Mouse (Mus musculus) ES-E14 (cell line): Measurements from ENCODE around the gene Foxp4. TPM values are rescaled to one million over a fixed set of nuclear protein-coding genes. Genes with fewer than 3 reads are reported as not detected.

Source experiments
- DNase-seq: peaks from one replicate; pipeline ENCODE4 v3.0.0-alpha.2; 2013; ENCODE audit warnings: low read depth, low spot score
- H3K27ac ChIP-seq: 2 replicates; pipeline ENCODE4 v1.5.1; 2012; ENCODE audit warnings: low read depth, mild to moderate bottlenecking, low read length, moderate library complexity, mixed read lengths; ENCODE audit not compliant: poor library complexity, insufficient read depth, severe bottlenecking
- H3K36me3 ChIP-seq: 2 replicates; pipeline ENCODE4 v1.6.1; 2012; ENCODE audit warnings: mild to moderate bottlenecking, low read length, moderate library complexity, mixed read lengths; ENCODE audit not compliant: control insufficient read depth, poor library complexity, insufficient read depth, severe bottlenecking
- H3K4me1 ChIP-seq, 2 experiments: fragments of 150-350 bp in 1 of 2; sonication (generic) in 1 of 2; 2 replicates each; pipeline ENCODE4 v1.6.1; 2012; ENCODE audit warnings: low read length in 2 of 2, mild to moderate bottlenecking in 1 of 2, mixed read lengths in 1 of 2; ENCODE audit not compliant: control insufficient read depth in 2 of 2, insufficient read depth in 2 of 2, poor library complexity in 1 of 2
- H3K4me3 ChIP-seq, 2 experiments: fragments of 150-350 bp in 1 of 2; sonication (generic) in 1 of 2; 2 replicates each; pipeline ENCODE4 v1.5.1; 2012; ENCODE audit warnings: low read length in 2 of 2, low read depth in 1 of 2, mild to moderate bottlenecking in 1 of 2, mixed read lengths in 1 of 2; ENCODE audit not compliant: insufficient read depth in 1 of 2, poor library complexity in 1 of 2, severe bottlenecking in 1 of 2
- H3K9ac ChIP-seq: 2 replicates; pipeline ENCODE4 v1.6.1; 2012; ENCODE audit warnings: low read depth, mild to moderate bottlenecking, low read length, mixed read lengths; ENCODE audit not compliant: poor library complexity, insufficient read depth, severe bottlenecking
- H3K9me3 ChIP-seq: fragments of 150-350 bp; sonication (generic); 2 replicates; pipeline ENCODE4 v1.6.1; 2012; ENCODE audit warnings: low read depth, mild to moderate bottlenecking, low read length; ENCODE audit not compliant: control insufficient read depth, insufficient read depth
- CHD2 ChIP-seq: IDR thresholded peaks from 2 replicates; pipeline ENCODE4 v1.6.1; 2014; ENCODE audit warnings: mild to moderate bottlenecking, low read depth, low read length, inconsistent platforms
- HCFC1 ChIP-seq: IDR thresholded peaks from 2 replicates; pipeline ENCODE4 v1.6.1; 2012; ENCODE audit warnings: low read length, inconsistent platforms, borderline replicate concordance; ENCODE audit not compliant: insufficient read depth
- MAFK ChIP-seq: IDR thresholded peaks from 2 replicates; pipeline ENCODE4 v1.6.1; 2014; ENCODE audit warnings: mild to moderate bottlenecking, low read depth, low read length, inconsistent platforms; ENCODE audit not compliant: insufficient read depth
- ZC3H11A ChIP-seq: IDR thresholded peaks from 2 replicates; pipeline ENCODE4 v1.6.1; 2012; ENCODE audit warnings: low read depth, mild to moderate bottlenecking, inconsistent platforms, low read length, borderline replicate concordance
- ZNF384 ChIP-seq: IDR thresholded peaks from 2 replicates; pipeline ENCODE4 v1.6.1; 2012; ENCODE audit warnings: low read depth, low read length, inconsistent platforms
- in situ Hi-C, 2 experiments: fragments of 600-800 bp; cut with MboI; formaldehyde crosslinking; loops; one replicate each; pipeline ENCODE4 v1.15.1; 2025; ENCODE audit warnings: low sequenced_read_pairs in 2 of 2, inconsistent platforms in 1 of 2; ENCODE audit not compliant: unreplicated experiment in 2 of 2
- total RNA-seq: library from RNA; depleted of rRNA; stranded (reverse); fragments of 300-350 nt; gene quantifications from 2 replicates; pipeline ENCODE4 v1.2.3, GENCODE M21; 2012

Gene Foxp4
- total RNA-seq, 1 experiment = 25.2 TPM

DNA sequence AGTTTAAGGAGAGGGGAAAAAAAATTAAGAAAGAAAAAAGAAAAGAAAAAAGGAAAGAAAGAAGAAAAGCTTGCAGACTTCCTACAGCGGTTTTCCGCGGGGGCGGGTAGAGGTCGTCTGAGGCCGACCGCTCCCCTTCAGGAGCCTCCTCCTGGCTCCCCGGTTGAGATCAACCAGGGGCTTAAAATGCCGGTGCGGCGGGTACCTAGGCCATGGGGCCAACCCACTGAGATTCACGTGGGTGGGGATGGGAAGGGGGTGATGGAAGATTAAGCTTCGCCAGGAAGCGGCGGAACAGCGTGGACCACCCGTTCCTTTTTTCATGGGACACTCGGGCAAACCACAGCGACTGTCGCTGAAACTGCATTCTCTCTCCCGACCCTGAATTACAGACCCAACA lies 2.3 kb downstream of the Foxp4 start:
- DNase-seq = no peak
- in situ Hi-C loops = no loop called here
- peaks cover 6% of the 10 kb centered on the region for H3K36me3 ChIP-seq
- no peak for TF ChIP-seq ZNF384
- no peak for TF ChIP-seq ZC3H11A
- no peak for TF ChIP-seq HCFC1
- TF ChIP-seq MAFK = no peak
- TF ChIP-seq CHD2 = no peak
- H3K4me3 ChIP-seq = peak overlapping the region; percentile 77 to 98
- no peak overlapping the region; the same call in 1 of the 2 replicates for H3K27ac ChIP-seq
- H3K4me1 ChIP-seq = peaks cover 12 to 35% of the 10 kb centered on the region in 2 experiments; a peak in 3 of 4 replicates
- peak overlapping the region; percentile 67 for H3K9ac ChIP-seq
- H3K9me3 ChIP-seq = no peaks in the 10 kb centered on the region

DNA sequence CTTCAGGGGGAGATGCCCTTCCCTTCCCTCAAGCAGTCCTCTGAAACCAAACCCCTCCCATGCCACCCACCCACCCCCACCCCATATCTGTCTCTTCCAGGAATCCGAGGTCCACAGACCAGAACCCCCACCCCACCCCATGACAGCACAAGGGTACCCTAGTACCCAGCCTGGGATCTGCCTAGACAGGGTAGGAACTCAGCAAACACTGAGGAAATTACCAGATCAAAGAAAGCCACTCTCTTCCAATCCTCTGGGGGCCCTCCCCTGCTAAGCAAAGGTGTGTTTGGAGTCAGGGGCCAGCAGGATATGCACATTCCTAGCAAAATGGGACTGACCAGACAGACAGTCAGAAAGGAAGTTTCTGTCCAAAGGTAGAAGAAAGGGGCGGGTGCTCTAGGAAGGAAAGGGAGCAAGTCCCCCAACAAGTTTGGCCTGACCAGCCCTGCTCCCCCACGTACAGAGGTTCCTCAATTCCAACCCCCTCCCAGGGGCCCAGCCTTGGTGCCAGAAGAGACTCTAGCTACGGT lies 3.2 kb downstream of the Foxp4 start:
- TF ChIP-seq ZC3H11A (no peak), MAFK (no peak), ZNF384 (no peak), HCFC1 (no peak), CHD2 (no peak)
- in situ Hi-C loops = no loop called here
- H3K4me3 ChIP-seq = peak overlapping the region in 1 of 2 experiments; percentile 98; a peak in 2 of 4 replicates
- H3K4me1 ChIP-seq = peaks cover 14 to 38% of the 10 kb centered on the region in 2 experiments; a peak in 3 of 4 replicates
- peaks cover 10% of the 10 kb centered on the region for H3K36me3 ChIP-seq
- DNase-seq = no peak
- 0 out of 2 replicates have a peak overlapping the region, but pooled peaks have one; percentile 2 for H3K9ac ChIP-seq
- no peaks in the 10 kb centered on the region for H3K9me3 ChIP-seq
- peak overlapping the region; percentile 29; the same call in 1 of the 2 replicates for H3K27ac ChIP-seq

- H3K27ac ChIP-seq = no peak overlapping the region; the same call in 1 of the 2 replicates
- no peaks in the 10 kb centered on the region for H3K9me3 ChIP-seq
- H3K36me3 ChIP-seq = peaks cover 11% of the 10 kb centered on the region
- in situ Hi-C loops = no loop called here
- no peak for TF ChIP-seq MAFK
- TF ChIP-seq CHD2 = no peak
- no peak for TF ChIP-seq ZNF384
- no peak for TF ChIP-seq ZC3H11A
- no peak for TF ChIP-seq HCFC1
- peaks cover 14 to 35% of the 10 kb centered on the region in 2 experiments; a peak in 3 of 4 replicates for H3K4me1 ChIP-seq
- DNase-seq = no peak
- no peak overlapping the region for H3K9ac ChIP-seq
- 0 out of 4 replicates have a peak overlapping the region, but pooled peaks of 1 of the 2 experiments have one; percentile 37 for H3K4me3 ChIP-seq
Observed at GRCm38 (mm10) chr17:47919826-47920225, 4.6 kb downstream of the Foxp4 start.

DNA sequence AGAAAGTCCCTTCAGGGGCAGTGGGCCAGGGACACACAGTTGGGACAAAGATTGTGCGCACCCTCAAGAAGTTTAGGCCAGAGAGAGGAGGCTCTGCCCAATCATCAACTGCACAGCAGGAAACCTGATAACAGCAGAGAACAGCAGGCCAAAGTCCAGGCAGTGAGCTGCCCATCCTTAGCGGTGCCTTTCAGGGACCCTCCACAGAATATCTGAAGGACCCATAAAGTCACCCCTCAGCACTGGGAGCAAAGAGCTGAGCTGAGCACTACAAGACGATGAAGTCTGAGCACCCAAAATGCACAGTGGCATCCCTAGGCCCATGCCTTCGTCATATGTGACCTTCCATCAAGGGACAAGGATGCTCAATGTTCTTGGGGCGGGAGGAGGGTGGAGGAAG lies 6.5 kb downstream of the Foxp4 start:
- peaks cover 16 to 39% of the 10 kb centered on the region in 2 experiments; a peak in 3 of 4 replicates for H3K4me1 ChIP-seq
- no peak overlapping the region for H3K9ac ChIP-seq
- in situ Hi-C loops = no loop called here
- no peak for DNase-seq
- peaks cover 16% of the 10 kb centered on the region for H3K36me3 ChIP-seq
- no peak overlapping the region for H3K4me3 ChIP-seq
- H3K9me3 ChIP-seq = no peaks in the 10 kb centered on the region
- H3K27ac ChIP-seq = no peak overlapping the region
- TF ChIP-seq HCFC1 (no peak), MAFK (no peak), ZNF384 (no peak), ZC3H11A (no peak), CHD2 (no peak)

DNA sequence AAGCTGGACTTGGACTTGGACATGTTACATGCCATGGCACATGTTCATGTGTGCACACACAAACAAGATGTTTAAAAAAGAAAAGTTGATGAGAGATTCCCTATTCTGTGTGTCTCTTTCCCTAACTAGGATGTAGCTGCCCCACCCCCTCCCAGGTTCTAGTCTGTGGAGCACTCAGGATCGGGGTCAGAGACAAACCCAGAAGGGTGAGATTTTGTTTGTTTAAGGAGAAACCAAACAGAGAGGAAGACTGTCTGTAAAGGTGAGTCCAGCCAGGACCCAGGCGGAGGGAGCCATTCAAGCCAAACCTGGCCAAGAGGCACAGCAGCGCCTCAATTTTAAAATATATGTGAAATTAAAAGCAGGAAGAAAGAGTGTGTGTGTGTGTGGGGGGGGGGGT lies 7.2 kb downstream of the Foxp4 start:
- Histone ChIP-seq H3K9ac (no peak overlapping the region), H3K4me1 (peaks cover 16 to 39% of the 10 kb centered on the region in 2 experiments; a peak in 3 of 4 replicates), H3K4me3 (no peak overlapping the region), H3K27ac (no peak overlapping the region), H3K36me3 (peaks cover 19% of the 10 kb centered on the region), H3K9me3 (no peaks in the 10 kb centered on the region)
- in situ Hi-C loops = no loop called here
- no peak for DNase-seq
- TF ChIP-seq MAFK (no peak), ZC3H11A (no peak), CHD2 (no peak), HCFC1 (no peak), ZNF384 (no peak)
